Comparison of ENCODE assay signal across 27 mouse cellular contexts in genomic region chr8:61578754-61579153, GRCm38 (mm10).
DNase-seq lines count a peak whose midpoint lies in the region; ATAC-seq and TF ChIP-seq lines count a peak whose summit lies in the region.
"Had no signal": no experiment of that assay in that cellular context is flagged by ENCODE, and none has a peak within 500 bp of the region (broad histone marks: within the 10 kb centered on the region; RNA-seq: fewer than 3 reads in every experiment).

No protein-coding gene starts in this region.

- no peaks in the 10 kb centered on the region for H3K27me3 ChIP-seq in liver, adult 2 months (ENCODE audit: control insufficient read depth, insufficient read depth, low read length)
- H3K27me3 ChIP-seq in liver, postnatal 0 days (ENCODE audit: insufficient read depth, low read length): no peaks in the 10 kb centered on the region
- H3K27me3 ChIP-seq: embryonic facial prominence, embryonic 12.5 days; embryonic facial prominence, embryonic 15.5 days; forebrain, embryonic 12.5 days; forebrain, embryonic 15.5 days; heart, embryonic 12.5 days had no signal

- H3K4me3 ChIP-seq in liver, adult 2 months (ENCODE audit: insufficient read depth, low read depth, low read length): no peak overlapping the region
- no peak overlapping the region for H3K4me3 ChIP-seq in liver, postnatal 0 days (ENCODE audit: low read depth, low read length)
- H3K4me3 ChIP-seq: embryonic facial prominence, embryonic 12.5 days; embryonic facial prominence, embryonic 15.5 days; erythroblast, embryonic 14.5 days; forebrain, embryonic 12.5 days; forebrain, embryonic 15.5 days; heart, embryonic 12.5 days had no signal

- H3K4me2 ChIP-seq in liver, postnatal 0 days (ENCODE audit: low read depth, low read length): no peak overlapping the region
- H3K4me2 ChIP-seq: embryonic facial prominence, embryonic 12.5 days; embryonic facial prominence, embryonic 15.5 days; forebrain, embryonic 12.5 days; forebrain, embryonic 15.5 days; heart, embryonic 12.5 days; hindbrain, embryonic 14.5 days had no signal

- H3K27ac ChIP-seq in liver, adult 2 months (replicated peaks; ENCODE audit: insufficient read depth, low read depth, low read length): no peak overlapping the region
- no peak overlapping the region for H3K27ac ChIP-seq in liver, postnatal 0 days (ENCODE audit: low read depth)
- H3K27ac ChIP-seq: embryonic facial prominence, embryonic 12.5 days; embryonic facial prominence, embryonic 15.5 days; forebrain, embryonic 12.5 days; forebrain, embryonic 15.5 days; hindbrain, embryonic 14.5 days; hindbrain, postnatal 0 days had no signal

- peak; percentile 78 for DNase-seq in heart, adult 11 months
- no peak for DNase-seq in heart, postnatal 10 days
- DNase-seq in liver, adult 2 months (ENCODE audit: extremely low read depth, low read depth, low spot score): peak; percentile 10
- no peak for DNase-seq in liver, postnatal 0 days
- no peak for DNase-seq in left cerebral cortex, postnatal 36 days (ENCODE audit: low spot score in 2 of 2)
- DNase-seq in thymus, postnatal 10 days (ENCODE audit: low spot score in 2 of 2): no peak
- DNase-seq: adrenal gland, adult 8-10 months; adrenal gland, postnatal 25 days; cerebellum, adult 18-20 months; cerebellum, adult 9-10 months; cerebellum, postnatal 14 days; gastrocnemius, postnatal 14 days; heart, postnatal 36 days; kidney, adult 18-20 months had no signal

- no peak overlapping the region for H3K9ac ChIP-seq in liver, adult 2 months (ENCODE audit: low read depth, low read length)
- H3K9ac ChIP-seq in liver, postnatal 0 days (replicated peaks): no peak overlapping the region
- H3K9ac ChIP-seq: embryonic facial prominence, embryonic 12.5 days; embryonic facial prominence, embryonic 15.5 days; forebrain, embryonic 12.5 days; forebrain, embryonic 15.5 days; heart, embryonic 12.5 days; hindbrain, embryonic 14.5 days had no signal

- no peak for TF ChIP-seq EP300 in liver, postnatal 0 days (IDR thresholded peaks at IDR 0.05; ENCODE audit: low read depth)

- no peak for TF ChIP-seq POLR2A in liver, adult 2 months (IDR thresholded peaks at IDR 0.05; ENCODE audit: extremely low read depth, insufficient read depth, low read length)

- intact Hi-C loops in heart, postnatal 10 days (cut with DNase I): no loop called here
- intact Hi-C loops in left cerebral cortex, postnatal 36 days (cut with DNase I): no loop called here

- no peak for TF ChIP-seq CTCF in liver, adult 2 months (IDR thresholded peaks at IDR 0.05; ENCODE audit: low read depth, low read length)
- TF ChIP-seq CTCF in liver, postnatal 0 days (IDR thresholded peaks at IDR 0.05; ENCODE audit: low read depth): no peak

- no peak for ATAC-seq in liver, postnatal 0 days
- peak; percentile 51 for ATAC-seq in granulocyte monocyte progenitor cell, adult 5-6 weeks (replicated peaks; ENCODE audit: poor library complexity, severe bottlenecking)
- peak; percentile 58 for ATAC-seq in megakaryocyte progenitor cell, adult 5-6 weeks (replicated peaks; ENCODE audit: poor library complexity)
- ATAC-seq: activated CD4-positive, CD25-positive, alpha-beta regulatory T cell, adult 4 months; forebrain, embryonic 15.5 days; hindbrain, postnatal 0 days; inflammation-experienced regulatory T-cells, adult 6 months; intestine, embryonic 16.5 days had no signal

- WGBS in liver, adult 2 months: 93% methylated on average over 6 of the region's 6 CpGs
- 62% methylated on average over 6 of the region's 6 CpGs for WGBS in liver, postnatal 0 days (ENCODE audit: insufficient replicate concordance)

- H3K4me1 ChIP-seq in liver, adult 2 months (ENCODE audit: control insufficient read depth, insufficient read depth, low read length): peaks cover 25% of the 10 kb centered on the region
- H3K4me1 ChIP-seq in liver, postnatal 0 days (ENCODE audit: insufficient read depth): peaks cover 19% of the 10 kb centered on the region
- H3K4me1 ChIP-seq: forebrain, embryonic 12.5 days; forebrain, embryonic 15.5 days had no signal

- peaks cover 34% of the 10 kb centered on the region; the same call in 1 of the 2 replicates for H3K79me2 ChIP-seq in liver, adult 2 months (ENCODE audit: control insufficient read depth, insufficient read depth, low read length)

- peaks cover 16% of the 10 kb centered on the region for H3K36me3 ChIP-seq in liver, adult 2 months (ENCODE audit: control insufficient read depth, insufficient read depth, low read length)
- 0 out of 2 replicates have a peak, but pooled peaks cover 3% of the 10 kb centered on the region for H3K36me3 ChIP-seq in liver, postnatal 0 days (replicated peaks; ENCODE audit: insufficient read depth, low read length)
- H3K36me3 ChIP-seq: embryonic facial prominence, embryonic 15.5 days; forebrain, embryonic 15.5 days had no signal

- H3K9me3 ChIP-seq in liver, postnatal 0 days (ENCODE audit: low read length): no peaks in the 10 kb centered on the region
- H3K9me3 ChIP-seq: embryonic facial prominence, embryonic 12.5 days; embryonic facial prominence, embryonic 15.5 days; forebrain, embryonic 12.5 days; forebrain, embryonic 15.5 days; heart, embryonic 12.5 days had no signal

Comparison
In these comparisons a context has a peak if more than half of its experiments do, and no peak if none do; other contexts are left out.
1. DNase-seq: peak in heart, adult 11 months (single experiment) and liver, adult 2 months (single experiment); none in heart, postnatal 10 days (0 of 2), liver, postnatal 0 days (single experiment), left cerebral cortex, postnatal 36 days (0 of 2) and thymus, postnatal 10 days (0 of 2).